Mouse (Mus musculus): ENCODE results near the gene Podnl1.

- TF ChIP-seq POLR2A (IDR thresholded peaks at IDR 0.05; ENCODE audit: borderline replicate concordance, low read depth, low read length) (no peak), CTCF (IDR thresholded peaks at IDR 0.05; ENCODE audit: low read depth, low read length) (no peak)
Measured at GRCm38 (mm10) chr8:84101476-84102270, 24.1 kb upstream of the Podnl1 start.
